Mouse (Mus musculus): ENCODE results near the gene Kif1b. TPM values are rescaled to one million over a fixed set of nuclear protein-coding genes. Genes with fewer than 3 reads are reported as not detected.
A peak's percentile ranks its signal among the peaks of the same experiment; 100 is the strongest.

The Kif1b gene
- 308 and 425 TPM in 2 replicates for total RNA-seq (2014; rRNA removed)
- 183 and 215 TPM in 2 replicates for polyA plus RNA-seq (2015; fragmentation: Nextera tagmentation; extraction: Ambion mirVana)

- no peaks in the 10 kb centered on the region for H3K27me3 ChIP-seq (ENCODE audit: insufficient read depth, low read length)
- H3K4me1 ChIP-seq (ENCODE audit: insufficient read depth, low read length) = peaks cover 25% of the 10 kb centered on the region; the same call in 1 of the 2 replicates
- peak within 1 kb of the TSS; percentile 99 for H3K27ac ChIP-seq (ENCODE audit: low read depth, low read length)
- DNase-seq (ENCODE audit: low spot score) (peak; percentile 98), ATAC-seq (ENCODE audit: low FRiP score) (peak; percentile 97)
- H3K9me3 ChIP-seq (ENCODE audit: low read length) = no peaks in the 10 kb centered on the region
- peak; percentile 96 for TF ChIP-seq CTCF (IDR thresholded peaks at IDR 0.05)
- peak within 1 kb of the TSS; percentile 67 for H3K4me2 ChIP-seq (ENCODE audit: low read depth, low read length, poor library complexity, severe bottlenecking)
- no peaks in the 10 kb centered on the region for H3K36me3 ChIP-seq (ENCODE audit: insufficient read depth, low read length)
- under 1% methylated on average over 79 of the region's 79 CpGs for WGBS
- H3K9ac ChIP-seq (replicated peaks; ENCODE audit: low read length, poor library complexity, severe bottlenecking) = peak within 1 kb of the TSS; percentile 99
- peak within 1 kb of the TSS; percentile 99 for H3K4me3 ChIP-seq (ENCODE audit: low read depth, low read length)
Observed at GRCm38 (mm10) chr4:149307596-149308490, at the start of gene Kif1b. Gene Kif1b (minus strand): TSS chr4:149307693.

- Histone ChIP-seq H3K9me3 (ENCODE audit: low read length) (no peaks in the 10 kb centered on the region), H3K4me3 (ENCODE audit: low read depth, low read length) (no peak overlapping the region), H3K36me3 (ENCODE audit: insufficient read depth, low read length) (peaks cover 69% of the 10 kb centered on the region), H3K27me3 (ENCODE audit: insufficient read depth, low read length) (no peaks in the 10 kb centered on the region), H3K4me2 (ENCODE audit: low read depth, low read length, poor library complexity, severe bottlenecking) (no peak overlapping the region), H3K27ac (ENCODE audit: low read depth, low read length) (no peak overlapping the region), H3K4me1 (ENCODE audit: insufficient read depth, low read length) (no peaks in the 10 kb centered on the region), H3K9ac (replicated peaks; ENCODE audit: low read length, poor library complexity, severe bottlenecking) (no peak overlapping the region)
- no peak for TF ChIP-seq CTCF (IDR thresholded peaks at IDR 0.05)
- DNase-seq (ENCODE audit: low spot score) = no peak
- no peak for ATAC-seq (ENCODE audit: low FRiP score)
- WGBS = 97% methylated on average over 8 of the region's 8 CpGs
Observed at GRCm38 (mm10) chr4:149354671-149355070, 47.2 kb upstream of the Kif1b start.

- Histone ChIP-seq H3K4me2 (ENCODE audit: low read depth, low read length, poor library complexity, severe bottlenecking) (no peak overlapping the region), H3K27me3 (ENCODE audit: insufficient read depth, low read length) (no peaks in the 10 kb centered on the region), H3K4me3 (ENCODE audit: low read depth, low read length) (no peak overlapping the region), H3K4me1 (ENCODE audit: insufficient read depth, low read length) (no peaks in the 10 kb centered on the region), H3K27ac (ENCODE audit: low read depth, low read length) (no peak overlapping the region), H3K9ac (replicated peaks; ENCODE audit: low read length, poor library complexity, severe bottlenecking) (no peak overlapping the region), H3K9me3 (ENCODE audit: low read length) (no peaks in the 10 kb centered on the region), H3K36me3 (ENCODE audit: insufficient read depth, low read length) (peaks cover 65% of the 10 kb centered on the region)
- ATAC-seq (ENCODE audit: low FRiP score) = no peak
- DNase-seq (ENCODE audit: low spot score) = no peak
- no peak for TF ChIP-seq CTCF (IDR thresholded peaks at IDR 0.05)
- 87% methylated on average over 8 of the region's 8 CpGs for WGBS
Observed at GRCm38 (mm10) chr4:149351596-149352150, 44.2 kb upstream of the Kif1b start.

- no peak overlapping the region for H3K4me3 ChIP-seq (ENCODE audit: low read depth, low read length)
- DNase-seq (ENCODE audit: low spot score) (no peak), ATAC-seq (ENCODE audit: low FRiP score) (no peak)
- TF ChIP-seq CTCF (IDR thresholded peaks at IDR 0.05) = peak; percentile 60
- H3K27me3 ChIP-seq (ENCODE audit: insufficient read depth, low read length) = no peaks in the 10 kb centered on the region
- H3K27ac ChIP-seq (ENCODE audit: low read depth, low read length) = no peak overlapping the region
- no peaks in the 10 kb centered on the region for H3K9me3 ChIP-seq (ENCODE audit: low read length)
- no peaks in the 10 kb centered on the region for H3K4me1 ChIP-seq (ENCODE audit: insufficient read depth, low read length)
- peaks cover 58% of the 10 kb centered on the region for H3K36me3 ChIP-seq (ENCODE audit: insufficient read depth, low read length)
- H3K9ac ChIP-seq (replicated peaks; ENCODE audit: low read length, poor library complexity, severe bottlenecking) = no peak overlapping the region
- WGBS = 79% methylated on average over 5 of the region's 5 CpGs
- no peak overlapping the region for H3K4me2 ChIP-seq (ENCODE audit: low read depth, low read length, poor library complexity, severe bottlenecking)
Observed at GRCm38 (mm10) chr4:149348963-149349362, 41.5 kb upstream of the Kif1b start.

- Histone ChIP-seq H3K4me2 (ENCODE audit: low read depth, low read length, poor library complexity, severe bottlenecking) (no peak overlapping the region), H3K4me1 (ENCODE audit: insufficient read depth, low read length) (no peaks in the 10 kb centered on the region), H3K9me3 (ENCODE audit: low read length) (no peaks in the 10 kb centered on the region), H3K9ac (replicated peaks; ENCODE audit: low read length, poor library complexity, severe bottlenecking) (no peak overlapping the region), H3K36me3 (ENCODE audit: insufficient read depth, low read length) (peaks cover 62% of the 10 kb centered on the region), H3K27me3 (ENCODE audit: insufficient read depth, low read length) (no peaks in the 10 kb centered on the region), H3K27ac (ENCODE audit: low read depth, low read length) (no peak overlapping the region), H3K4me3 (ENCODE audit: low read depth, low read length) (no peak overlapping the region)
- TF ChIP-seq CTCF (IDR thresholded peaks at IDR 0.05) = no peak
- no peak for DNase-seq (ENCODE audit: low spot score)
- no peak for ATAC-seq (ENCODE audit: low FRiP score)
- 82% methylated on average over 5 of the region's 5 CpGs for WGBS
Observed at GRCm38 (mm10) chr4:149345873-149346272, 38.4 kb upstream of the Kif1b start.

- DNase-seq (ENCODE audit: low spot score) (no peak), ATAC-seq (ENCODE audit: low FRiP score) (no peak)
- 86% methylated on average over 8 of the region's 8 CpGs for WGBS
- no peaks in the 10 kb centered on the region for H3K27me3 ChIP-seq (ENCODE audit: insufficient read depth, low read length)
- H3K9ac ChIP-seq (replicated peaks; ENCODE audit: low read length, poor library complexity, severe bottlenecking) = no peak overlapping the region
- H3K27ac ChIP-seq (ENCODE audit: low read depth, low read length) = no peak overlapping the region
- no peak for TF ChIP-seq CTCF (IDR thresholded peaks at IDR 0.05)
- H3K4me1 ChIP-seq (ENCODE audit: insufficient read depth, low read length) = no peaks in the 10 kb centered on the region
- H3K36me3 ChIP-seq (ENCODE audit: insufficient read depth, low read length) = peaks cover 53% of the 10 kb centered on the region
- H3K9me3 ChIP-seq (ENCODE audit: low read length) = no peaks in the 10 kb centered on the region
- H3K4me2 ChIP-seq (ENCODE audit: low read depth, low read length, poor library complexity, severe bottlenecking) = no peak overlapping the region
- no peak overlapping the region for H3K4me3 ChIP-seq (ENCODE audit: low read depth, low read length)
Observed at GRCm38 (mm10) chr4:149344311-149344710, 36.8 kb upstream of the Kif1b start.

All from midbrain, postnatal 0 days (tissue).